Mouse (Mus musculus) forebrain, embryonic 11.5 days (tissue): ENCODE data around the gene Acap2. TPM values are rescaled to one million over a fixed set of nuclear protein-coding genes. Genes with fewer than 3 reads are reported as not detected.

Experiments
- ATAC-seq: fragments of 200-750 bp; cut with Nextera tagmentation; replicated peaks from 2 replicates; pipeline ENCODE4 v1.8.0; 2017; ENCODE audit warnings: moderate TSS enrichment; ENCODE audit not compliant: low FRiP score
- DNase-seq: peaks from one replicate; pipeline ENCODE4 v3.0.0-alpha.2; 2017; ENCODE audit warnings: low spot score
- H3K27ac ChIP-seq: fragments of 300-500 bp; sonication (generic); 2 replicates; pipeline ENCODE4 v1.5.1; 2014; ENCODE audit warnings: low read depth, low read length
- H3K27me3 ChIP-seq: fragments of 300-500 bp; sonication (generic); 2 replicates; pipeline ENCODE4 v1.6.1; 2014; ENCODE audit warnings: mild to moderate bottlenecking, low read length, mixed read lengths; ENCODE audit not compliant: control insufficient read depth, insufficient read depth
- H3K36me3 ChIP-seq: fragments of 300-500 bp; sonication (generic); 2 replicates; pipeline ENCODE4 v1.6.1; 2014; ENCODE audit warnings: mild to moderate bottlenecking, low read length, moderate library complexity, mixed read lengths; ENCODE audit not compliant: control insufficient read depth, insufficient read depth
- H3K4me1 ChIP-seq: fragments of 300-500 bp; sonication (generic); replicated peaks from 2 replicates; pipeline ENCODE4 v1.6.1; 2014; ENCODE audit warnings: low read length, mixed read lengths; ENCODE audit not compliant: control insufficient read depth, insufficient read depth
- H3K4me2 ChIP-seq: fragments of 300-500 bp; sonication (generic); 2 replicates; pipeline ENCODE4 v1.6.1; 2014; ENCODE audit warnings: low read depth, mild to moderate bottlenecking, low read length, moderate library complexity, mixed read lengths; ENCODE audit not compliant: severe bottlenecking
- H3K4me3 ChIP-seq: fragments of 300-500 bp; sonication (generic); 2 replicates; pipeline ENCODE4 v1.5.1; 2014; ENCODE audit warnings: low read depth, low read length
- H3K9ac ChIP-seq: fragments of 300-500 bp; sonication (generic); 2 replicates; pipeline ENCODE4 v1.6.1; 2014; ENCODE audit warnings: low read length
- H3K9me3 ChIP-seq: fragments of 300-500 bp; sonication (generic); 2 replicates; pipeline ENCODE4 v1.6.1; 2016; ENCODE audit warnings: low read length, mixed read lengths; ENCODE audit not compliant: control insufficient read depth
- WGBS: fragments of 180-500 bp; shearing (Covaris S2); extraction: QIAGEN DNeasy Blood & Tissue Kit; methylation state at CpG from one replicate; pipeline ENCODE4 v1.1.7; 2014; 5-methylcytosine and 5-hydroxymethylcytosine counted together
- polyA plus RNA-seq: library from polyadenylated mRNA; unstranded; fragments of >200 nt; fragmentation: Nextera tagmentation; extraction: Ambion mirVana; gene quantifications from 2 replicates; pipeline ENCODE4 v1.2.1, GENCODE M21; 2014

Acap2 gene
- polyA plus RNA-seq, 1 experiment from 2014 or later, result 29.5 TPM

- Histone ChIP-seq H3K4me2 (no peak overlapping the region), H3K9ac (no peak overlapping the region), H3K36me3 (no peaks in the 10 kb centered on the region), H3K9me3 (no peaks in the 10 kb centered on the region), H3K4me1 (no peaks in the 10 kb centered on the region), H3K27ac (no peak overlapping the region), H3K27me3 (no peaks in the 10 kb centered on the region), H3K4me3 (no peak overlapping the region)
- DNase-seq (no peak), ATAC-seq (no peak)
- 86% methylated on average over 7 of the region's 7 CpGs for WGBS
Observed at GRCm38 (mm10) chr16:31050701-31051100, 150.3 kb downstream of the Acap2 start.

GRCm38 (mm10) chr16:31048194-31048593 is 152.9 kb downstream of the Acap2 start:
- no peak overlapping the region for H3K4me3 ChIP-seq
- no peaks in the 10 kb centered on the region for H3K27me3 ChIP-seq
- H3K9ac ChIP-seq, result no peak overlapping the region
- 94% methylated on average over 6 of the region's 6 CpGs for WGBS
- no peaks in the 10 kb centered on the region for H3K4me1 ChIP-seq
- no peaks in the 10 kb centered on the region for H3K36me3 ChIP-seq
- no peaks in the 10 kb centered on the region for H3K9me3 ChIP-seq
- no peak overlapping the region for H3K4me2 ChIP-seq
- DNase-seq (no peak), ATAC-seq (no peak)
- H3K27ac ChIP-seq, result no peak overlapping the region

- no peaks in the 10 kb centered on the region for H3K9me3 ChIP-seq
- H3K27me3 ChIP-seq, result no peaks in the 10 kb centered on the region
- no peaks in the 10 kb centered on the region for H3K36me3 ChIP-seq
- no peak for ATAC-seq
- no peak for DNase-seq
- H3K4me2 ChIP-seq, result no peak overlapping the region
- no peak overlapping the region for H3K9ac ChIP-seq
- no peaks in the 10 kb centered on the region for H3K4me1 ChIP-seq
- H3K27ac ChIP-seq, result no peak overlapping the region
- H3K4me3 ChIP-seq, result no peak overlapping the region
- 85% methylated on average over 10 of the region's 10 CpGs for WGBS
Observed at GRCm38 (mm10) chr16:31047186-31047898, 153.7 kb downstream of the Acap2 start.

- H3K36me3 ChIP-seq, result no peaks in the 10 kb centered on the region
Observed at GRCm38 (mm10) chr16:31046217-31046659, 154.8 kb downstream of the Acap2 start.

GRCm38 (mm10) chr16:31045211-31045610 is 155.8 kb downstream of the Acap2 start:
- H3K4me2 ChIP-seq, result no peak overlapping the region
- H3K9me3 ChIP-seq, result no peaks in the 10 kb centered on the region
- no peaks in the 10 kb centered on the region for H3K4me1 ChIP-seq
- no peak overlapping the region for H3K4me3 ChIP-seq
- no peaks in the 10 kb centered on the region for H3K27me3 ChIP-seq
- 69% methylated on average over 5 of the region's 5 CpGs for WGBS
- ATAC-seq, result no peak
- DNase-seq, result no peak
- no peaks in the 10 kb centered on the region for H3K36me3 ChIP-seq
- H3K9ac ChIP-seq, result no peak overlapping the region
- no peak overlapping the region for H3K27ac ChIP-seq

More at GRCm38 (mm10) chr16:31046217-31046659, 154.8 kb downstream of the Acap2 start:
- no peaks in the 10 kb centered on the region for H3K27me3 ChIP-seq
- 80% methylated on average over 14 of the region's 14 CpGs for WGBS
- H3K9ac ChIP-seq, result no peak overlapping the region
- no peaks in the 10 kb centered on the region for H3K4me1 ChIP-seq
- no peaks in the 10 kb centered on the region for H3K9me3 ChIP-seq
- no peak overlapping the region for H3K4me2 ChIP-seq
- H3K4me3 ChIP-seq, result no peak overlapping the region
- ATAC-seq (no peak), DNase-seq (no peak)
- H3K27ac ChIP-seq, result no peak overlapping the region

- WGBS, result 91% methylated on average over 5 of the region's 5 CpGs
- H3K4me2 ChIP-seq, result no peak overlapping the region
- H3K4me1 ChIP-seq, result no peaks in the 10 kb centered on the region
- no peak overlapping the region for H3K9ac ChIP-seq
- DNase-seq (no peak), ATAC-seq (no peak)
- no peaks in the 10 kb centered on the region for H3K9me3 ChIP-seq
- no peak overlapping the region for H3K4me3 ChIP-seq
- H3K27ac ChIP-seq, result no peak overlapping the region
- H3K36me3 ChIP-seq, result no peaks in the 10 kb centered on the region
- no peaks in the 10 kb centered on the region for H3K27me3 ChIP-seq
Observed at GRCm38 (mm10) chr16:31043136-31043535, 157.9 kb downstream of the Acap2 start.

Other genes with a start within 250 kb of the Acap2 start
- 14.5 and 14.7 TPM in 2 replicates for gene Xxylt1, start 119.8 kb downstream of the Acap2 start, polyA plus RNA-seq
- gene Ppp1r2, start 74.0 kb upstream of the Acap2 start, polyA plus RNA-seq, result 109 and 110 TPM in 2 replicates
- 42.1 and 47.7 TPM in 2 replicates for gene Apod, start 113.6 kb upstream of the Acap2 start, polyA plus RNA-seq
- gene Bdh1, start 221.0 kb upstream of the Acap2 start, polyA plus RNA-seq, result 30.0 and 35.9 TPM in 2 replicates